Mouse (Mus musculus) lung, embryonic 16.5 days (tissue): ENCODE measurements at regions not wholly inside any gene's neighbourhood (a gene's known extent, or its start where the extent isn't known, plus 50 kb on each side); places are given as distances from the start of the nearest gene placed in this dataset.

Experiments
- ATAC-seq: fragments of 200-750 bp; cut with Nextera tagmentation; 2 replicates; pipeline ENCODE4 v1.8.0; 2017; ENCODE audit warnings: low read depth, mild to moderate bottlenecking, moderate library complexity
- H3K27ac ChIP-seq: fragments of 300-500 bp; sonication (generic); 2 replicates; pipeline ENCODE4 v1.5.1; 2014; ENCODE audit warnings: mild to moderate bottlenecking, control low read depth, low read length
- H3K27me3 ChIP-seq: fragments of 300-500 bp; sonication (generic); 2 replicates; pipeline ENCODE4 v1.6.1; 2014; ENCODE audit warnings: low read depth, low read length, mixed read lengths; ENCODE audit not compliant: control insufficient read depth, insufficient read depth
- H3K36me3 ChIP-seq: fragments of 300-500 bp; sonication (generic); 2 replicates; pipeline ENCODE4 v1.6.1; 2014; ENCODE audit warnings: low read length; ENCODE audit not compliant: control insufficient read depth, insufficient read depth
- H3K4me1 ChIP-seq: fragments of 300-500 bp; sonication (generic); replicated peaks from 2 replicates; pipeline ENCODE4 v1.6.1; 2014; ENCODE audit warnings: low read length, mixed read lengths; ENCODE audit not compliant: control insufficient read depth, insufficient read depth
- H3K4me2 ChIP-seq: fragments of 300-500 bp; sonication (generic); 2 replicates; pipeline ENCODE4 v1.6.1; 2014; ENCODE audit warnings: low read depth, low read length, control low read depth
- H3K4me3 ChIP-seq: fragments of 300-500 bp; sonication (generic); 2 replicates; pipeline ENCODE4 v1.5.1; 2014; ENCODE audit warnings: mild to moderate bottlenecking, low read length, control low read depth
- H3K9ac ChIP-seq: fragments of 300-500 bp; sonication (generic); 2 replicates; pipeline ENCODE4 v1.6.1; 2014; ENCODE audit warnings: low read length, control low read depth
- H3K9me3 ChIP-seq: fragments of 300-500 bp; sonication (generic); 2 replicates; pipeline ENCODE4 v1.6.1; 2016; ENCODE audit warnings: low read length; ENCODE audit not compliant: control insufficient read depth
- WGBS: fragments of 180-500 bp; shearing (Covaris S2); extraction: QIAGEN DNeasy Blood & Tissue Kit; methylation state at CpG from one replicate; pipeline ENCODE4 v1.1.7; 2014; 5-methylcytosine and 5-hydroxymethylcytosine counted together

DNA sequence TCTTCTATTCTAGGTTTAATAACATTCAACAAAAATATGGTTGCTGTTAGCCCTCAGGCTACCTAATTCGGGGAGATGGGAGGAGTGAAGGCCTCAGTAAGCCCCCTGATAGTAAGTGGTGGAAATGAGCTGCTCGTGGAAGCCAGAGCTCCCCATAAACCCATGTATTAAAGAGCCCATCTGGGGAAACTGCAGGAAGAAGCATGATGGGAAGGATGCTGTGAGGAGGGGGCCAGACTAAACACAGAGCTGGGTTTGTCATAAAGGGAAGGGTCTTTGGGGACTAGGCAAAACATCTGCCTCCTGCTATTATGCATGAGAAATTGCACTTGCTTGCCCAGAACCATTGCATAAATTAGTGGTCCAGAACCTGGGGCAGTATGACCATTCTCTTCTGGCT, 369.3 kb downstream of the Tns1 start:
- Histone ChIP-seq H3K27me3 (no peaks in the 10 kb centered on the region), H3K9ac (no peak overlapping the region), H3K4me2 (no peak overlapping the region), H3K4me3 (no peak overlapping the region), H3K27ac (no peak overlapping the region), H3K9me3 (no peaks in the 10 kb centered on the region), H3K36me3 (no peaks in the 10 kb centered on the region), H3K4me1 (no peaks in the 10 kb centered on the region; the same call in 1 of the 2 replicates)
- 73% methylated on average over 2 of the region's 2 CpGs for WGBS
- ATAC-seq: no peak

DNA sequence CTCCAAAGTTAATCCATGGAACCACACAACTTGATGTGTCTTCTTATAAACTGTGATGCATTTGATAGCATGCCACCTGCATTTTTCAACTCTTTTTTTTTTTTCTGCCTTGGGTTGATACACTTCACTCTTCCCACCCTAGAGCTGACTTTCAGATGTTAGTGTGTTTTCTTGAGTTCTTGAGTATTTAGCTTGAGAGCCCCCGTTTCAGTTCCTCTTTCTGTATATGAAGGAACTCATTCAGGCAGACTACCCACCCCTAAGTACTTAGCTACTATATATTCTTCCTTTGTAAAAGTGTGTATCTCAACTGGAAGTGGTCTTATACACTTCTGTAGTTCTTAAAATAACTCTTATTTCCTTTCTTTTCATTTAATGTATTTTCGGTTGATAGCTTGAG, 371.1 kb downstream of the Tns1 start:
- no peak overlapping the region for H3K9ac ChIP-seq
- no peak overlapping the region for H3K4me3 ChIP-seq
- no peaks in the 10 kb centered on the region for H3K36me3 ChIP-seq
- ATAC-seq: no peak
- 57% methylated on average over 2 of the region's 2 CpGs for WGBS
- no peaks in the 10 kb centered on the region for H3K9me3 ChIP-seq
- no peaks in the 10 kb centered on the region for H3K27me3 ChIP-seq
- H3K4me1 ChIP-seq: no peaks in the 10 kb centered on the region; the same call in 1 of the 2 replicates
- no peak overlapping the region for H3K4me2 ChIP-seq
- H3K27ac ChIP-seq: no peak overlapping the region

DNA sequence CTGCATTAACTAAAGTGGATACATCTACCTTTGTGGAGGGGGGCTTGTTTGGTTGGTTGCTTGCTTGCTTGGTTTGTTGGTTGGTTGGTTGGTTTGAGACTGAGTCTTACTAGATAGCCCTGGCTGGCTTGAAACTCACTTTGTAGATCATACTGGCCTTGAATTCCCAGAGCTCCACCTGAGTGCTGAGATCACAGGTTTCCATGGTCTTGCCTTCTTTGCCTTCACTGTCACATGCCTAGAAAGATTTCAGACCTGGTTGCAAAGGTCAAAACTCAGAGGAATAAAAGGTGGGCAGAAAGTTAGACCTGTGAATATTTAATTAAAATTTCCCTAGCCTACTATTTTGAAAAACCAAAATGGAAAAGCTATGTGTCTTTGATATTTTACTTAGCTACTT, 375.5 kb downstream of the Tns1 start:
- no peak overlapping the region for H3K27ac ChIP-seq
- H3K4me1 ChIP-seq: peaks cover 8% of the 10 kb centered on the region
- no peaks in the 10 kb centered on the region for H3K9me3 ChIP-seq
- no peak overlapping the region for H3K4me3 ChIP-seq
- no peak for ATAC-seq
- no peaks in the 10 kb centered on the region for H3K27me3 ChIP-seq
- no peak overlapping the region for H3K4me2 ChIP-seq
- H3K9ac ChIP-seq: no peak overlapping the region
- no peaks in the 10 kb centered on the region for H3K36me3 ChIP-seq

DNA sequence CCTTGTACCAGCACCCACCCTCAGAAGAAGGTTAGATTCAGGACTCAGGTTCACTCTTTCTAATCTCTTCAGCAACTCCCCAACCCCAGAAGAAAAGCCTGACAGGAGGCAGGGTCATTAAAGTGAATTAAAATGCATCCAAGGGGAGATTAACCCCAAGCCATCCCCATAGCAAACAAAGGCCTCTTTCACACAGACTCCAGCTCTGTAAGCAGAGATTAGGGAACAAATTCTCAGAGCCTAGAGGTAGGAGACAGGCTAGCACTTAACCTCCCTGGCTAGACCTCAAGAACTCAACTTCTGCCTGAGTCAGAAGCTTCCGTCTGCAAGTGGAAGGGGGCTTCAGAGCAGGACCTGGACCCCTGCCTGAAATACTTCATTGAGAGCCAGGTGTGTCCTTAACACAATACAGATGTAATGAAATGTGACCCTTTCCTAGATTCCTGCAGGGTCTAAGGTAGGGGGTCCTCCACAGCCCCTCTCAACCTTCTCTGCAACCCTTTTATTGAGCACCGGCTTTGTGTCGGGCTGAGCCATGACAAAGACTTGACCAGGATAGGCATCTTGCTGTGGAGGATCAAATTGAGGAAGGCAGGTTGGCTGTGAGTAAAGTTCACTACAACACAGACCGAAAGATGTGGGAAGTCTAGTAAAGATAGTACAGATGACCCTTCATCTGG, 379.6 kb downstream of the Tns1 start:
- H3K9ac ChIP-seq: no peak overlapping the region; the same call in 1 of the 2 replicates
- no peak overlapping the region; the same call in 1 of the 2 replicates for H3K27ac ChIP-seq
- H3K9me3 ChIP-seq: no peaks in the 10 kb centered on the region
- 75% methylated on average over 4 of the region's 4 CpGs for WGBS
- H3K27me3 ChIP-seq: no peaks in the 10 kb centered on the region
- H3K4me3 ChIP-seq: no peak overlapping the region
- ATAC-seq: no peak
- H3K36me3 ChIP-seq: no peaks in the 10 kb centered on the region
- no peak overlapping the region for H3K4me2 ChIP-seq
- H3K4me1 ChIP-seq: peaks cover 11% of the 10 kb centered on the region

DNA sequence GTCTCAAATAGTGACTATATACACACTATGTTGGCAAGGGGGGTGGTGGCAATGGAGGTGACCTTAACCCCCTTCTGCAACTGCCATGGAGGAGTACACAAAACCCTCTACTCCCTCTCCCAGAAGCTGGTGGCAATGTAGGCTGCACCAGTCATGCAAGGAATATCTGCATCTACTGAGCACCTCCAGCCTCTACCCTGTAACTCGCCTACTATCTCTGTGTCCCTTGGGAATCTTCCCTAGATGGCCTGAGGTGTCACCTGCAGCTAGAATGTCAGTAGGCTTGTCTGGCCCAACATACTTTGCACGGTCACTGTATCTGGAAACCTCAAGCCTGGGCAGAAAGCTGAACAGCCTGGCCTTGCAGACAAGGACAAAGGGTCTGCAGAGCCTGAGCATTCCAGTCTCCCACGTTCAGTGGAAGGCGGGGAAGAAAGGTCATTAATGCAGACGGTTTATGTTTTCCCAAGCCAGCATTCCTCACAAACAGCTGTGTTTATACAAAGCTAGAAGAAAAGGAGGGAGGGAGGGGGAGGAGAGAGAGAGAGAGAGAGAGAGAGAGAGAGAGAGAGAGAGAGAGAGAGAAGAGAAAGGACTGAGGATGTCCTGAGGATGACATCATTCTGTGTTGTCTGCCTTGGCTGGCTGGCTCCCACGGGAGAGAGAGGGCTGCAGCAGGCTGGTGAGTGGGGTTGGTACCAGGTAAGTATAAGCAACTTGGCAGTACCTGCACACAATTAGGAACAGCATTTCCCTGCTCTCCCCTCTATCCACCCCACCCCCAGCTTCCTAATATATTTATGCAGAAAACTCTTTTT, 380.3 kb downstream of the Tns1 start:
- peaks cover 11% of the 10 kb centered on the region for H3K4me1 ChIP-seq
- H3K9me3 ChIP-seq: no peaks in the 10 kb centered on the region
- no peak overlapping the region for H3K4me3 ChIP-seq
- no peaks in the 10 kb centered on the region for H3K36me3 ChIP-seq
- no peak overlapping the region for H3K4me2 ChIP-seq
- H3K27me3 ChIP-seq: no peaks in the 10 kb centered on the region
- 17% methylated on average over 6 of the region's 6 CpGs for WGBS
- no peak overlapping the region; the same call in 1 of the 2 replicates for H3K27ac ChIP-seq
- no peak overlapping the region; the same call in 1 of the 2 replicates for H3K9ac ChIP-seq
- ATAC-seq: peak; percentile 96

DNA sequence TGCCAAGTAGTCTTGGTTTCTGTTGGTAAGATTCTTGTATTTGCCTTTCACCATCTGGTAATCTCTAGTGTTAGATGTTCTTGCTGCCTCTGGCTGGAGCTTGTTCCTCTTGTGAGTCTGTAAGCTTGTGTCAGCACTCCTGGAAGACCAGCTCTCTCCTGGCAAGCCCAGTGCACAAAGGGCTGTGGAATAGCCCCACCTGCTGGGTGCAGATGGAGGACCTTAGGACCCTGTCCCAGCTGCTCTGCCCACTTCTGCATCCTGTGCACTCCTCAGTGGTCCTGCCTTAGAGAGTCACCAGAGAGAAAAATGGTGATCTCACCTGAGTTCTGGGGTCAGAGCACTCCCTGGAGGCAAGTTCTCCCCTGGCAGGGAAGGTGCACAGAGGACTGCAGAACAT, 387.2 kb downstream of the Tns1 start:
- no peaks in the 10 kb centered on the region for H3K9me3 ChIP-seq
- no peak overlapping the region for H3K4me3 ChIP-seq
- H3K4me2 ChIP-seq: no peak overlapping the region
- no peaks in the 10 kb centered on the region for H3K4me1 ChIP-seq
- H3K27ac ChIP-seq: no peak overlapping the region
- no peak overlapping the region for H3K9ac ChIP-seq
- no peaks in the 10 kb centered on the region for H3K27me3 ChIP-seq
- ATAC-seq: peak; percentile 51; the same call in 1 of the 2 replicates
- no peaks in the 10 kb centered on the region for H3K36me3 ChIP-seq

DNA sequence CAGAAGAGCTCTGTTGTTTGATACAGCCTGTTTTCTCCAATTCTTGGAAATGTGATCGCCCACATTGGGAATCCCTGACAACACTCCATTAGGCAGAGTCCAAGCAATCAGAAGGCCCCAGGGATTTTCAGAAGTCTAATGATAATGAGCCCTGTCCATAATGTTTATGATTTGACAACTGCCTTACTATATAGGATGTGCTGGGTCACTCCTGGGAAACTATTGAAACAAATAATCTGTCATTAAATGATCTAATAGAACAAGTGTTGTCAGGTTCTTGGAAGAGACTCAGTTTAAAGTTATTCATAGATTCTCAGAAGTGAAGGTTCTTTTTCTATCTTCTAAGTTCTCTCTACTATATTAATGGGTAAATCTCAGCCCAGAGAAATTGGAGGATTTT, 395.9 kb downstream of the Tns1 start:
- peak; percentile 85 for ATAC-seq
- no peak overlapping the region for H3K4me3 ChIP-seq
- 71% methylated on average over 1 of the region's 1 CpGs for WGBS

DNA sequence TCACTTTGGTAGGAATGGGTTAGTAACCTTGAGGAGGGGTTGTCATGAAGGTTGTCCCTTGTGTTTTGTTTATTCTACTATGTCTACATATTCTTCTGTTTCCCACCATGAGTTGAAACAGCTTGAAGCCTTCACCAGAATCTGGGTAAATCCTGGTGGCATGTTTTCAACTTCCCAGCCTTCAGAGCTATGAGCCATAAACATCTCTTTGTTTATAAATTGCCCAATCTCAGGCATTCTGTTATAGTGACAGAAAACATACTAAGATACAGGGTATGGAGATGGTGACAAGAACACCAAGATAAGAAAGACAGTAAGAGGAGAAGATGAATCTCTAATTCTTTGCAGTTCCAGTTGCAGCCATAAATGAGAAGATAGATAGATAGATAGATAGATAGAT, 396.5 kb downstream of the Tns1 start:
- Histone ChIP-seq H3K27ac (no peak overlapping the region), H3K4me3 (no peak overlapping the region), H3K9me3 (peaks cover 6% of the 10 kb centered on the region), H3K9ac (no peak overlapping the region), H3K27me3 (no peaks in the 10 kb centered on the region), H3K4me1 (peaks cover 8% of the 10 kb centered on the region), H3K4me2 (no peak overlapping the region), H3K36me3 (no peaks in the 10 kb centered on the region)
- peak; percentile 81 for ATAC-seq

More for the DNA sequence above, 395.9 kb downstream of the Tns1 start:
- H3K9me3 ChIP-seq: peaks cover 6% of the 10 kb centered on the region
- no peak overlapping the region for H3K9ac ChIP-seq
- no peaks in the 10 kb centered on the region for H3K36me3 ChIP-seq
- no peak overlapping the region for H3K27ac ChIP-seq
- no peak overlapping the region for H3K4me2 ChIP-seq
- peaks cover 8% of the 10 kb centered on the region for H3K4me1 ChIP-seq
- no peaks in the 10 kb centered on the region for H3K27me3 ChIP-seq

DNA sequence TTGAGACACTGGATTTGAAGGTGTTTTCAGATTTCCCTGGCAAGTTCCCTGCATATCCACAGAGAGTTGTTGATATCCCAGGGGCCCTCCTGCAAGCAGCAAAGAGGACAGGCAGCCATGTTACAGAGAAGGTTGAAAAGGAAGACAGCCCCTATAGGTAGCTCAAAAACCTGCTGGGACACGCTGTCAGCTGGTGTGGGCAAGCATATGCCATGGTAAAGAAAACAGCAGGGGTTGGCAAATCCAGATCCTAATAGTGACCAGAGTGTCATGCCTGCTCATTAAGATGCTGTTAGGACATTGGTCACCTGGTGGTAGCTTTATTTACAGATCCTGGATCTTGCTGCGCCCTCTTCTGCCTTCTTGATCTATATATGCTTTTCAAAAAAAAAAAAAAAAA, 397.6 kb downstream of the Tns1 start:
- Histone ChIP-seq H3K4me2 (no peak overlapping the region), H3K36me3 (no peaks in the 10 kb centered on the region), H3K4me3 (no peak overlapping the region), H3K27ac (no peak overlapping the region), H3K4me1 (peaks cover 8% of the 10 kb centered on the region), H3K9ac (no peak overlapping the region), H3K27me3 (no peaks in the 10 kb centered on the region), H3K9me3 (peaks cover 6% of the 10 kb centered on the region)
- 94% methylated on average over 2 of the region's 2 CpGs for WGBS
- no peak for ATAC-seq
